Mouse (Mus musculus): ENCODE measurements around the gene 5730455P16Rik. TPM values are rescaled to one million over a fixed set of nuclear protein-coding genes. Genes with fewer than 3 reads are reported as not detected.

The 5730455P16Rik gene
- 15.3 and 17.3 TPM in 2 replicates for polyA plus RNA-seq (2012; rRNA removed)

GRCm38 (mm10) chr11:80377712-80378451 is at the start of gene 5730455P16Rik:
5730455P16Rik (minus strand) TSS chr11:80378034.

GRCm38 (mm10) chr11:80383019-80383625 is 5.3 kb upstream of the 5730455P16Rik start, which contains the start of gene Zfp207:
Zfp207 (plus strand) TSS chr11:80383279.

Other genes with a start within 250 kb of the 5730455P16Rik start
- 14.0 and 15.6 TPM in 2 replicates for gene Tefm, start 235.9 kb downstream of the 5730455P16Rik start, polyA plus RNA-seq (2012; rRNA removed)
- gene Adap2, start 223.9 kb downstream of the 5730455P16Rik start, polyA plus RNA-seq (2012; rRNA removed): 1.8 and 1.9 TPM in 2 replicates
- gene Rnf135, start 194.2 kb downstream of the 5730455P16Rik start, polyA plus RNA-seq (2012; rRNA removed): 2.2 and 3.1 TPM in 2 replicates
- 45.6 and 48.5 TPM in 2 replicates for gene Rhot1, start 169.0 kb downstream of the 5730455P16Rik start, polyA plus RNA-seq (2012; rRNA removed)
- 19.8 and 28.2 TPM in 2 replicates for gene Rhbdl3, start 77.1 kb downstream of the 5730455P16Rik start, polyA plus RNA-seq (2012; rRNA removed)
- gene Zfp207, start 5.2 kb upstream of the 5730455P16Rik start, polyA plus RNA-seq (2012; rRNA removed): 280 and 304 TPM in 2 replicates
- 86.5 and 89.7 TPM in 2 replicates for gene Psmd11, start 50.6 kb upstream of the 5730455P16Rik start, polyA plus RNA-seq (2012; rRNA removed)
- 223 and 253 TPM in 2 replicates for gene Cdk5r1, start 99.0 kb upstream of the 5730455P16Rik start, polyA plus RNA-seq (2012; rRNA removed)